17 mouse cellular contexts compared by ENCODE assay signal in the genomic region with DNA sequence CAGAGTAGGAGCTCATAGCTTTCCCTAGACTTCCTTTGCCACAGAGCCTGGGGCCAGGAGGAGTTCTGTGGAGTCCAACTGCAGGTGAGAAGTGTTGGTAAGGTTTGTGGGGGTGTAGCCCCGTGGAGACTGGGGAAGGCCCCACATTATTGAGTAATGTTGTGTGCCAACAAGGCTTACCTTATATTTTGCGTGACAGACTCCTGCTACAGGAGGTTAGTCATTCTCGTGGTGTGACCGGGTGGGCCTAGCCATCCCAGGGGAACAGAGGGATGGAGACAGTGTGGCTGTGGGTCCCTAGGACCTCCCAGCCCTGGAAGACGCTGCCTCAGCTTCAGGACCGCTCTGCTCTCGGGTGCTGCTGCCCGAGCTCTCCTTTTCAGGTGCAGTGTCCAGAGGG. TPM values are rescaled to one million over a fixed set of nuclear protein-coding genes. Genes with fewer than 3 reads are reported as not detected.
DNase-seq lines count a peak whose midpoint lies in the region; ATAC-seq and TF ChIP-seq lines count a peak whose summit lies in the region.
"Had no signal": no experiment of that assay in that cellular context is flagged by ENCODE, and none has a peak within 500 bp of the region (broad histone marks: within the 10 kb centered on the region; RNA-seq: fewer than 3 reads in every experiment).

No protein-coding gene starts in this region.

- TF ChIP-seq EP300 in liver, postnatal 0 days (IDR thresholded peaks at IDR 0.05; ENCODE audit: low read depth) = no peak

- WGBS in forebrain, embryonic 10.5 days = 80% methylated on average over 8 of the region's 8 CpGs
- 81% methylated on average over 8 of the region's 8 CpGs for WGBS in forebrain, embryonic 15.5 days
- WGBS in liver, postnatal 0 days (ENCODE audit: insufficient replicate concordance) = 75% methylated on average over 8 of the region's 8 CpGs
- 82% methylated on average over 8 of the region's 8 CpGs for WGBS in liver, embryonic 12.5 days (ENCODE audit: insufficient replicate concordance)
- WGBS in neural tube, embryonic 15.5 days = 81% methylated on average over 8 of the region's 8 CpGs

- peaks cover 12% of the 10 kb centered on the region for H3K27me3 ChIP-seq in forebrain, embryonic 10.5 days (ENCODE audit: poor library complexity, severe bottlenecking)
- no peaks in the 10 kb centered on the region for H3K27me3 ChIP-seq in forebrain, embryonic 15.5 days
- no peaks in the 10 kb centered on the region for H3K27me3 ChIP-seq in liver, postnatal 0 days (ENCODE audit: insufficient read depth, low read length)
- H3K27me3 ChIP-seq in liver, embryonic 12.5 days (replicated peaks) = no peaks in the 10 kb centered on the region
- no peaks in the 10 kb centered on the region for H3K27me3 ChIP-seq in neural tube, embryonic 15.5 days (replicated peaks)
- H3K27me3 ChIP-seq: lung, embryonic 15.5 days; megakaryocyte, embryonic 14.5 days had no signal

- no peak overlapping the region for H3K4me2 ChIP-seq in forebrain, embryonic 15.5 days (replicated peaks)
- no peak overlapping the region for H3K4me2 ChIP-seq in liver, postnatal 0 days (ENCODE audit: low read depth, low read length)
- H3K4me2 ChIP-seq in liver, embryonic 12.5 days = no peak overlapping the region
- no peak overlapping the region for H3K4me2 ChIP-seq in neural tube, embryonic 15.5 days
- H3K4me2 ChIP-seq: lung, embryonic 15.5 days; neural tube, embryonic 12.5 days had no signal

- no peak for ATAC-seq in forebrain, embryonic 15.5 days (replicated peaks)
- ATAC-seq in liver, postnatal 0 days = no peak
- ATAC-seq in liver, embryonic 12.5 days = no peak
- ATAC-seq in neural tube, embryonic 15.5 days (ENCODE audit: low FRiP score) = no peak
- ATAC-seq: forebrain, postnatal 0 days had no signal

- no peak for TF ChIP-seq CTCF in liver, postnatal 0 days (IDR thresholded peaks at IDR 0.05; ENCODE audit: low read depth)

- H3K4me3 ChIP-seq in forebrain, embryonic 10.5 days = no peak overlapping the region
- H3K4me3 ChIP-seq in forebrain, embryonic 15.5 days = no peak overlapping the region
- H3K4me3 ChIP-seq in liver, postnatal 0 days (ENCODE audit: low read depth, low read length) = no peak overlapping the region
- H3K4me3 ChIP-seq in liver, embryonic 12.5 days = no peak overlapping the region
- H3K4me3 ChIP-seq in neural tube, embryonic 15.5 days (replicated peaks) = no peak overlapping the region
- H3K4me3 ChIP-seq: embryonic facial prominence, embryonic 10.5 days; erythroblast, embryonic 14.5 days; lung, embryonic 15.5 days; megakaryocyte, embryonic 14.5 days; neural tube, embryonic 12.5 days had no signal

- H3K27ac ChIP-seq in forebrain, embryonic 10.5 days = peak overlapping the region; percentile 2; the same call in 1 of the 2 replicates
- no peak overlapping the region for H3K27ac ChIP-seq in forebrain, embryonic 15.5 days (replicated peaks)
- H3K27ac ChIP-seq in liver, postnatal 0 days (ENCODE audit: low read depth) = peak overlapping the region; percentile 12; the same call in 1 of the 2 replicates
- H3K27ac ChIP-seq in liver, embryonic 12.5 days = no peak overlapping the region
- no peak overlapping the region for H3K27ac ChIP-seq in neural tube, embryonic 15.5 days (replicated peaks)
- H3K27ac ChIP-seq: embryonic facial prominence, embryonic 10.5 days; lung, embryonic 15.5 days; neural tube, embryonic 12.5 days had no signal

- H3K4me1 ChIP-seq in forebrain, embryonic 10.5 days = peaks cover 28% of the 10 kb centered on the region
- H3K4me1 ChIP-seq in forebrain, embryonic 15.5 days = no peaks in the 10 kb centered on the region
- peaks cover 36% of the 10 kb centered on the region for H3K4me1 ChIP-seq in liver, postnatal 0 days (ENCODE audit: insufficient read depth)
- peaks cover 49% of the 10 kb centered on the region for H3K4me1 ChIP-seq in liver, embryonic 12.5 days
- H3K4me1 ChIP-seq in neural tube, embryonic 15.5 days = peaks cover 6% of the 10 kb centered on the region
- H3K4me1 ChIP-seq: neural tube, embryonic 12.5 days had no signal

- no peaks in the 10 kb centered on the region for H3K9me3 ChIP-seq in forebrain, embryonic 10.5 days
- no peaks in the 10 kb centered on the region for H3K9me3 ChIP-seq in forebrain, embryonic 15.5 days
- no peaks in the 10 kb centered on the region for H3K9me3 ChIP-seq in liver, postnatal 0 days (ENCODE audit: low read length)
- no peaks in the 10 kb centered on the region for H3K9me3 ChIP-seq in liver, embryonic 12.5 days (replicated peaks)
- no peaks in the 10 kb centered on the region for H3K9me3 ChIP-seq in neural tube, embryonic 15.5 days (replicated peaks)
- H3K9me3 ChIP-seq: embryonic facial prominence, embryonic 10.5 days; lung, embryonic 15.5 days; megakaryocyte, embryonic 14.5 days; neural tube, embryonic 12.5 days had no signal

- no peak overlapping the region for H3K9ac ChIP-seq in forebrain, embryonic 15.5 days (replicated peaks)
- H3K9ac ChIP-seq in liver, postnatal 0 days (replicated peaks) = no peak overlapping the region
- H3K9ac ChIP-seq in liver, embryonic 12.5 days = no peak overlapping the region
- no peak overlapping the region for H3K9ac ChIP-seq in neural tube, embryonic 15.5 days (replicated peaks)
- H3K9ac ChIP-seq: forebrain, postnatal 0 days; lung, embryonic 15.5 days; neural tube, embryonic 12.5 days had no signal

- DNase-seq in forebrain, embryonic 10.5 days (ENCODE audit: extremely low spot score, low spot score) = no peak
- no peak for DNase-seq in liver, postnatal 0 days
- peak; percentile 2 for DNase-seq in urinary bladder, postnatal 14 days (ENCODE audit: low spot score)
- no peak for DNase-seq in urinary bladder, postnatal 36 days (ENCODE audit: low spot score in 2 of 2)
- no peak for DNase-seq in left cerebral cortex, adult 8-10 months (ENCODE audit: low spot score in 2 of 2)
- DNase-seq: cerebellum, adult 11 months; forebrain, postnatal 0 days; gastrocnemius, postnatal 14 days; kidney, adult 9 months had no signal

- H3K36me3 ChIP-seq in forebrain, embryonic 10.5 days (replicated peaks) = no peaks in the 10 kb centered on the region
- no peaks in the 10 kb centered on the region for H3K36me3 ChIP-seq in forebrain, embryonic 15.5 days
- no peaks in the 10 kb centered on the region for H3K36me3 ChIP-seq in liver, postnatal 0 days (replicated peaks; ENCODE audit: insufficient read depth, low read length)
- no peaks in the 10 kb centered on the region for H3K36me3 ChIP-seq in liver, embryonic 12.5 days
- H3K36me3 ChIP-seq in neural tube, embryonic 15.5 days = no peaks in the 10 kb centered on the region
- H3K36me3 ChIP-seq: embryonic facial prominence, embryonic 10.5 days; lung, embryonic 15.5 days; neural tube, embryonic 12.5 days had no signal

RNA-seq across cellular contexts. Expression of gene Zfp36l2, which starts 23.6 kb away (rescaled TPM):
- polyA plus RNA-seq in forebrain, embryonic 10.5 days (2016; fragmentation: Nextera tagmentation; extraction: Ambion mirVana) = 8.1 and 8.9 TPM in 2 replicates
- 4.7 and 4.9 TPM in 2 replicates for polyA plus RNA-seq in forebrain, embryonic 15.5 days (2015; fragmentation: Nextera tagmentation; extraction: Ambion mirVana)
- polyA plus RNA-seq in liver, postnatal 0 days (2015; fragmentation: Nextera tagmentation; extraction: Ambion mirVana) = 7.6 and 7.7 TPM in 2 replicates
- polyA plus RNA-seq in liver, embryonic 12.5 days (2016; fragmentation: Nextera tagmentation; extraction: Ambion mirVana) = 19.5 and 20.0 TPM in 2 replicates
- total RNA-seq in left cerebral cortex, adult 8-10 months (2022) = 10 to 100 TPM; 19.9 to 27.1 (median 24.2) TPM
- 4.8 and 10.0 TPM in 2 replicates for polyA plus RNA-seq in neural tube, embryonic 15.5 days (2015; fragmentation: Nextera tagmentation; extraction: Ambion mirVana)

Comparison
In these comparisons a context has a peak if more than half of its experiments do, and no peak if none do; other contexts are left out.
1. H3K27ac ChIP-seq: peak in forebrain, embryonic 10.5 days (single experiment) and liver, postnatal 0 days (single experiment); none in forebrain, embryonic 15.5 days (single experiment), liver, embryonic 12.5 days (single experiment) and neural tube, embryonic 15.5 days (single experiment).